In genomic region chr12:85761471-85761870, GRCm38 (mm10) we compare ENCODE assay signal across 24 mouse cellular contexts. TPM values are rescaled to one million over a fixed set of nuclear protein-coding genes. Genes with fewer than 3 reads are reported as not detected.
A peak's percentile ranks its signal among the peaks of the same experiment; 100 is the strongest.
DNase-seq lines count a peak whose midpoint lies in the region; ATAC-seq and TF ChIP-seq lines count a peak whose summit lies in the region.
"Had no signal": no experiment of that assay in that cellular context is flagged by ENCODE, and none has a peak within 500 bp of the region (broad histone marks: within the 10 kb centered on the region; RNA-seq: fewer than 3 reads in every experiment).

No protein-coding gene starts in this region.

- H3K9ac ChIP-seq in liver, adult 2 months (ENCODE audit: low read depth, low read length): no peak overlapping the region
- no peak overlapping the region for H3K9ac ChIP-seq in liver, postnatal 0 days (replicated peaks)
- no peak overlapping the region for H3K9ac ChIP-seq in heart, embryonic 15.5 days
- H3K9ac ChIP-seq: embryonic facial prominence, embryonic 12.5 days; forebrain, postnatal 0 days; hindbrain, embryonic 12.5 days; limb, embryonic 15.5 days; liver, embryonic 15.5 days had no signal

- H3K27ac ChIP-seq in liver, adult 2 months (replicated peaks; ENCODE audit: insufficient read depth, low read depth, low read length): no peak overlapping the region
- H3K27ac ChIP-seq in liver, postnatal 0 days (ENCODE audit: low read depth): no peak overlapping the region
- H3K27ac ChIP-seq in heart, embryonic 15.5 days: 0 out of 2 replicates have a peak overlapping the region, but pooled peaks have one; percentile 7
- H3K27ac ChIP-seq: embryonic facial prominence, embryonic 12.5 days; hindbrain, embryonic 12.5 days; limb, embryonic 15.5 days; liver, embryonic 15.5 days had no signal

- intact Hi-C loops in heart, postnatal 25 days (cut with DNase I): no loop called here
- intact Hi-C loops in heart, postnatal 14 days (cut with DNase I): no loop called here

- DNase-seq in heart, adult 18-20 months: peak; percentile 53 to 66
- no peak for DNase-seq in heart, postnatal 25 days (ENCODE audit: low spot score)
- DNase-seq in liver, adult 2 months (ENCODE audit: extremely low read depth, low read depth, low spot score): peak; percentile 42
- DNase-seq in liver, postnatal 0 days: no peak
- peak; percentile 26 to 56 for DNase-seq in heart, postnatal 14 days
- DNase-seq in layer of hippocampus, adult 8-10 months (ENCODE audit: low spot score in 2 of 2): no peak
- DNase-seq in right cerebral cortex, adult 2 months (ENCODE audit: low spot score in 2 of 2): no peak
- DNase-seq: adrenal gland, postnatal 36 days; cerebellum, postnatal 25 days; forebrain, postnatal 0 days; gastrocnemius, postnatal 14 days; kidney, adult 8-10 months; left cerebral cortex, postnatal 4 days; lung, postnatal 14 days; midbrain, embryonic 14.5 days; right cerebral cortex, postnatal 25 days; spleen, adult 18-20 months; thymus, postnatal 25 days had no signal

- TF ChIP-seq EP300 in liver, postnatal 0 days (IDR thresholded peaks at IDR 0.05; ENCODE audit: low read depth): no peak

- TF ChIP-seq CTCF in liver, adult 2 months (IDR thresholded peaks at IDR 0.05; ENCODE audit: low read depth, low read length): no peak
- no peak for TF ChIP-seq CTCF in liver, postnatal 0 days (IDR thresholded peaks at IDR 0.05; ENCODE audit: low read depth)

- WGBS in liver, adult 2 months: 39% methylated on average over 4 of the region's 4 CpGs
- 64% methylated on average over 4 of the region's 4 CpGs for WGBS in liver, postnatal 0 days (ENCODE audit: insufficient replicate concordance)
- 69% methylated on average over 4 of the region's 4 CpGs for WGBS in heart, embryonic 15.5 days

- TF ChIP-seq POLR2A in liver, adult 2 months (IDR thresholded peaks at IDR 0.05; ENCODE audit: extremely low read depth, insufficient read depth, low read length): no peak

- H3K4me1 ChIP-seq in liver, adult 2 months (ENCODE audit: control insufficient read depth, insufficient read depth, low read length): peaks cover 13% of the 10 kb centered on the region
- H3K4me1 ChIP-seq in liver, postnatal 0 days (ENCODE audit: insufficient read depth): peaks cover 7% of the 10 kb centered on the region; the same call in 1 of the 2 replicates
- H3K4me1 ChIP-seq in heart, embryonic 15.5 days (replicated peaks): peaks cover 35% of the 10 kb centered on the region
- H3K4me1 ChIP-seq: embryonic facial prominence, embryonic 12.5 days; hindbrain, embryonic 12.5 days; limb, embryonic 15.5 days had no signal

- H3K27me3 ChIP-seq in liver, adult 2 months (ENCODE audit: control insufficient read depth, insufficient read depth, low read length): no peaks in the 10 kb centered on the region
- H3K27me3 ChIP-seq in liver, postnatal 0 days (ENCODE audit: insufficient read depth, low read length): no peaks in the 10 kb centered on the region
- H3K27me3 ChIP-seq in heart, embryonic 15.5 days: no peaks in the 10 kb centered on the region
- H3K27me3 ChIP-seq: embryonic facial prominence, embryonic 12.5 days; hindbrain, embryonic 12.5 days; limb, embryonic 15.5 days; liver, embryonic 15.5 days had no signal

- H3K79me2 ChIP-seq in liver, adult 2 months (ENCODE audit: control insufficient read depth, insufficient read depth, low read length): no peaks in the 10 kb centered on the region

- no peaks in the 10 kb centered on the region for H3K36me3 ChIP-seq in liver, adult 2 months (ENCODE audit: control insufficient read depth, insufficient read depth, low read length)
- H3K36me3 ChIP-seq in liver, postnatal 0 days (replicated peaks; ENCODE audit: insufficient read depth, low read length): no peaks in the 10 kb centered on the region
- H3K36me3 ChIP-seq in heart, embryonic 15.5 days: no peaks in the 10 kb centered on the region
- H3K36me3 ChIP-seq: embryonic facial prominence, embryonic 12.5 days; hindbrain, embryonic 12.5 days; limb, embryonic 15.5 days; liver, embryonic 15.5 days had no signal

- no peak overlapping the region for H3K4me2 ChIP-seq in liver, postnatal 0 days (ENCODE audit: low read depth, low read length)
- no peak overlapping the region for H3K4me2 ChIP-seq in heart, embryonic 15.5 days
- H3K4me2 ChIP-seq: embryonic facial prominence, embryonic 12.5 days; hindbrain, embryonic 12.5 days; limb, embryonic 15.5 days; liver, embryonic 15.5 days had no signal

- no peak for ATAC-seq in liver, postnatal 0 days
- ATAC-seq in heart, embryonic 15.5 days (replicated peaks; ENCODE audit: insufficient number of reproducible peaks, insufficient read depth, low FRiP score, low read depth): no peak
- ATAC-seq: forebrain, postnatal 0 days had no signal

- no peak overlapping the region for H3K4me3 ChIP-seq in liver, adult 2 months (ENCODE audit: insufficient read depth, low read depth, low read length)
- H3K4me3 ChIP-seq in liver, postnatal 0 days (ENCODE audit: low read depth, low read length): no peak overlapping the region
- no peak overlapping the region for H3K4me3 ChIP-seq in heart, embryonic 15.5 days
- H3K4me3 ChIP-seq: embryonic facial prominence, embryonic 12.5 days; hindbrain, embryonic 12.5 days; limb, embryonic 15.5 days; liver, embryonic 15.5 days had no signal

- H3K9me3 ChIP-seq in liver, postnatal 0 days (ENCODE audit: low read length): no peaks in the 10 kb centered on the region
- H3K9me3 ChIP-seq in heart, embryonic 15.5 days (replicated peaks): no peaks in the 10 kb centered on the region
- H3K9me3 ChIP-seq: embryonic facial prominence, embryonic 12.5 days; hindbrain, embryonic 12.5 days; limb, embryonic 15.5 days; liver, embryonic 15.5 days had no signal

RNA-seq across cellular contexts. Expression of gene Flvcr2, which starts 15.1 kb away (rescaled TPM):
- total RNA-seq in heart, adult 18-20 months (2021): 1 to 10 TPM; 2.2 to 3.2 TPM
- 1 to 10 TPM; 1.9 to 2.7 TPM for total RNA-seq in heart, postnatal 25 days (2021)
- 2.8 and 11.9 TPM in 2 replicates for total RNA-seq in liver, adult 2 months (2014; rRNA removed)
- polyA plus RNA-seq in liver, adult 2 months (2012; rRNA removed): 2.8 and 4.1 TPM in 2 replicates
- polyA plus RNA-seq in liver, postnatal 0 days (2015; fragmentation: Nextera tagmentation; extraction: Ambion mirVana): 5.9 and 6.6 TPM in 2 replicates
- polyA plus RNA-seq in heart, embryonic 15.5 days (2015; fragmentation: Nextera tagmentation; extraction: Ambion mirVana): 8.3 and 8.7 TPM in 2 replicates
- total RNA-seq in heart, postnatal 14 days (2021): 1 to 10 TPM; 2.6 to 2.9 TPM
- total RNA-seq in layer of hippocampus, adult 8-10 months (2022): 1 to 10 TPM; 1.5 to 2.7 (median 2.2) TPM
- total RNA-seq: megakaryocyte-erythroid progenitor cell, adult 5-6 weeks had no signal

Comparison
In these comparisons a context has a peak if more than half of its experiments do, and no peak if none do; other contexts are left out.
1. DNase-seq: peak in heart, adult 18-20 months (2 of 2), liver, adult 2 months (single experiment) and heart, postnatal 14 days (2 of 2); none in heart, postnatal 25 days (single experiment), liver, postnatal 0 days (single experiment), layer of hippocampus, adult 8-10 months (0 of 2) and right cerebral cortex, adult 2 months (0 of 2).